Mouse (Mus musculus): ENCODE results near the gene Cldn14. TPM values are rescaled to one million over a fixed set of nuclear protein-coding genes. Genes with fewer than 3 reads are reported as not detected.

Gene Cldn14
- polyA plus RNA-seq (2015; fragmentation: Nextera tagmentation; extraction: Ambion mirVana) = 0.37 TPM in 1 of 2 replicates, not detected in the other

GRCm38 (mm10) chr16:94008737-94009136, at the start of gene Cldn14:
Gene Cldn14 (minus strand): TSS chr16:94008837.
- no peaks in the 10 kb centered on the region for H3K36me3 ChIP-seq
- no peak within 1 kb of the TSS for H3K27ac ChIP-seq
- H3K9ac ChIP-seq = no peak within 1 kb of the TSS
- H3K27me3 ChIP-seq (replicated peaks) = no peaks in the 10 kb centered on the region
- H3K4me1 ChIP-seq = 0 out of 2 replicates have a peak, but pooled peaks cover 3% of the 10 kb centered on the region
- H3K4me2 ChIP-seq = no peak within 1 kb of the TSS
- no peaks in the 10 kb centered on the region for H3K9me3 ChIP-seq
- WGBS = 80% methylated on average over 15 of the region's 15 CpGs
- no peak within 1 kb of the TSS for H3K4me3 ChIP-seq (replicated peaks)
- no peak for ATAC-seq (ENCODE audit: insufficient read depth, low FRiP score, low read depth)

- WGBS = 58% methylated on average over 8 of the region's 8 CpGs
- Histone ChIP-seq H3K4me3 (replicated peaks) (no peak overlapping the region), H3K27ac (no peak overlapping the region), H3K9me3 (no peaks in the 10 kb centered on the region), H3K4me1 (no peaks in the 10 kb centered on the region), H3K9ac (no peak overlapping the region), H3K36me3 (no peaks in the 10 kb centered on the region), H3K4me2 (no peak overlapping the region), H3K27me3 (replicated peaks) (no peaks in the 10 kb centered on the region)
- no peak for ATAC-seq (ENCODE audit: insufficient read depth, low FRiP score, low read depth)
These were observed 46.9 kb upstream of the Cldn14 start for GRCm38 (mm10) chr16:94055576-94055975.

GRCm38 (mm10) chr16:94055176-94055575, 46.5 kb upstream of the Cldn14 start:
- Histone ChIP-seq H3K27me3 (replicated peaks) (no peaks in the 10 kb centered on the region), H3K9me3 (no peaks in the 10 kb centered on the region), H3K4me1 (no peaks in the 10 kb centered on the region), H3K27ac (no peak overlapping the region), H3K4me3 (replicated peaks) (no peak overlapping the region), H3K9ac (no peak overlapping the region), H3K36me3 (no peaks in the 10 kb centered on the region), H3K4me2 (no peak overlapping the region)
- 82% methylated on average over 12 of the region's 12 CpGs for WGBS
- ATAC-seq (ENCODE audit: insufficient read depth, low FRiP score, low read depth) = no peak

GRCm38 (mm10) chr16:94050368-94050767, 41.7 kb upstream of the Cldn14 start:
- H3K4me3 ChIP-seq (replicated peaks) = no peak overlapping the region
- no peak for ATAC-seq (ENCODE audit: insufficient read depth, low FRiP score, low read depth)
- H3K36me3 ChIP-seq = no peaks in the 10 kb centered on the region
- no peak overlapping the region for H3K27ac ChIP-seq
- no peak overlapping the region for H3K4me2 ChIP-seq
- no peaks in the 10 kb centered on the region for H3K4me1 ChIP-seq
- H3K9me3 ChIP-seq = no peaks in the 10 kb centered on the region
- 84% methylated on average over 3 of the region's 3 CpGs for WGBS
- no peak overlapping the region for H3K9ac ChIP-seq
- no peaks in the 10 kb centered on the region for H3K27me3 ChIP-seq (replicated peaks)

- Histone ChIP-seq H3K27ac (no peak overlapping the region), H3K36me3 (no peaks in the 10 kb centered on the region), H3K4me1 (peaks cover 5% of the 10 kb centered on the region), H3K9me3 (no peaks in the 10 kb centered on the region), H3K4me2 (no peak overlapping the region), H3K27me3 (replicated peaks) (peaks cover 4% of the 10 kb centered on the region; the same call in 1 of the 2 replicates), H3K9ac (no peak overlapping the region), H3K4me3 (replicated peaks) (no peak overlapping the region)
- no peak for ATAC-seq (ENCODE audit: insufficient read depth, low FRiP score, low read depth)
- WGBS = 35% methylated on average over 7 of the region's 7 CpGs
These were observed 36.4 kb upstream of the Cldn14 start for GRCm38 (mm10) chr16:94044996-94045395.

- WGBS = 65% methylated on average over 1 of the region's 1 CpGs
- no peak overlapping the region for H3K27ac ChIP-seq
- H3K9me3 ChIP-seq = no peaks in the 10 kb centered on the region
- no peak overlapping the region for H3K9ac ChIP-seq
- no peaks in the 10 kb centered on the region for H3K36me3 ChIP-seq
- peaks cover 5% of the 10 kb centered on the region for H3K4me1 ChIP-seq
- no peak overlapping the region for H3K4me2 ChIP-seq
- H3K27me3 ChIP-seq (replicated peaks) = peaks cover 8% of the 10 kb centered on the region; the same call in 1 of the 2 replicates
- H3K4me3 ChIP-seq (replicated peaks) = no peak overlapping the region
- no peak for ATAC-seq (ENCODE audit: insufficient read depth, low FRiP score, low read depth)
These were observed 35.2 kb upstream of the Cldn14 start for GRCm38 (mm10) chr16:94043797-94044196.

- Histone ChIP-seq H3K9ac (no peak overlapping the region), H3K4me1 (peaks cover 5% of the 10 kb centered on the region), H3K4me2 (peak overlapping the region; percentile 29), H3K36me3 (no peaks in the 10 kb centered on the region), H3K4me3 (replicated peaks) (no peak overlapping the region), H3K9me3 (no peaks in the 10 kb centered on the region), H3K27ac (no peak overlapping the region), H3K27me3 (replicated peaks) (peaks cover 8% of the 10 kb centered on the region; the same call in 1 of the 2 replicates)
- ATAC-seq (ENCODE audit: insufficient read depth, low FRiP score, low read depth) = no peak
- WGBS = 43% methylated on average over 18 of the region's 18 CpGs
These were observed 32.6 kb upstream of the Cldn14 start for GRCm38 (mm10) chr16:94041065-94041712.

- no peak overlapping the region for H3K27ac ChIP-seq
- peak overlapping the region; percentile 29 for H3K4me2 ChIP-seq
- no peaks in the 10 kb centered on the region for H3K9me3 ChIP-seq
- no peak overlapping the region for H3K4me3 ChIP-seq (replicated peaks)
- peaks cover 5% of the 10 kb centered on the region for H3K4me1 ChIP-seq
- H3K27me3 ChIP-seq (replicated peaks) = peaks cover 8% of the 10 kb centered on the region; the same call in 1 of the 2 replicates
- WGBS = 32% methylated on average over 16 of the region's 16 CpGs
- H3K36me3 ChIP-seq = no peaks in the 10 kb centered on the region
- no peak overlapping the region for H3K9ac ChIP-seq
- ATAC-seq (ENCODE audit: insufficient read depth, low FRiP score, low read depth) = no peak
These were observed 31.8 kb upstream of the Cldn14 start for GRCm38 (mm10) chr16:94040485-94040884.

GRCm38 (mm10) chr16:94038986-94039341, 30.3 kb upstream of the Cldn14 start:
- no peak overlapping the region for H3K27ac ChIP-seq
- H3K9me3 ChIP-seq = no peaks in the 10 kb centered on the region
- H3K27me3 ChIP-seq (replicated peaks) = peaks cover 8% of the 10 kb centered on the region; the same call in 1 of the 2 replicates
- H3K4me2 ChIP-seq = no peak overlapping the region
- H3K36me3 ChIP-seq = no peaks in the 10 kb centered on the region
- 81% methylated on average over 9 of the region's 9 CpGs for WGBS
- no peak overlapping the region for H3K9ac ChIP-seq
- no peak overlapping the region for H3K4me3 ChIP-seq (replicated peaks)
- H3K4me1 ChIP-seq = peaks cover 5% of the 10 kb centered on the region
- no peak for ATAC-seq (ENCODE audit: insufficient read depth, low FRiP score, low read depth)

- Histone ChIP-seq H3K4me1 (peaks cover 5% of the 10 kb centered on the region), H3K4me2 (no peak overlapping the region), H3K9me3 (no peaks in the 10 kb centered on the region), H3K4me3 (replicated peaks) (no peak overlapping the region), H3K36me3 (no peaks in the 10 kb centered on the region), H3K27ac (no peak overlapping the region), H3K27me3 (replicated peaks) (peaks cover 8% of the 10 kb centered on the region; the same call in 1 of the 2 replicates), H3K9ac (no peak overlapping the region)
- ATAC-seq (ENCODE audit: insufficient read depth, low FRiP score, low read depth) = no peak
- WGBS = 60% methylated on average over 12 of the region's 12 CpGs
These were observed 29.8 kb upstream of the Cldn14 start for GRCm38 (mm10) chr16:94038272-94038985.

GRCm38 (mm10) chr16:94037280-94037679, 28.6 kb upstream of the Cldn14 start:
- H3K36me3 ChIP-seq = no peaks in the 10 kb centered on the region
- H3K27me3 ChIP-seq (replicated peaks) = peaks cover 8% of the 10 kb centered on the region; the same call in 1 of the 2 replicates
- H3K27ac ChIP-seq = no peak overlapping the region
- no peak overlapping the region for H3K4me3 ChIP-seq (replicated peaks)
- no peaks in the 10 kb centered on the region for H3K9me3 ChIP-seq
- WGBS = 92% methylated on average over 7 of the region's 7 CpGs
- H3K4me2 ChIP-seq = no peak overlapping the region
- ATAC-seq (ENCODE audit: insufficient read depth, low FRiP score, low read depth) = no peak
- peaks cover 5% of the 10 kb centered on the region for H3K4me1 ChIP-seq
- H3K9ac ChIP-seq = no peak overlapping the region

- no peak overlapping the region for H3K27ac ChIP-seq
- no peak overlapping the region for H3K4me2 ChIP-seq
- H3K9me3 ChIP-seq = no peaks in the 10 kb centered on the region
- 0 out of 2 replicates have a peak, but pooled peaks cover 2% of the 10 kb centered on the region for H3K27me3 ChIP-seq (replicated peaks)
- WGBS = 53% methylated on average over 9 of the region's 9 CpGs
- no peak overlapping the region for H3K9ac ChIP-seq
- H3K36me3 ChIP-seq = no peaks in the 10 kb centered on the region
- no peak overlapping the region for H3K4me3 ChIP-seq (replicated peaks)
- no peak for ATAC-seq (ENCODE audit: insufficient read depth, low FRiP score, low read depth)
- H3K4me1 ChIP-seq = no peaks in the 10 kb centered on the region
These were observed 25.5 kb upstream of the Cldn14 start for GRCm38 (mm10) chr16:94034152-94034551.

Data from stomach, embryonic 15.5 days (tissue).